Mouse (Mus musculus) left cerebral cortex, postnatal 10 days (tissue): ENCODE measurements around the gene Clp1. TPM values are rescaled to one million over a fixed set of nuclear protein-coding genes. Genes with fewer than 3 reads are reported as not detected.

Source experiments
- DNase-seq, 2 experiments: peaks; one replicate each; pipeline ENCODE4 v3.0.0; 2021 to 2022; ENCODE audit warnings: low spot score in 2 of 2, mixed read lengths in 1 of 2; ENCODE audit errors: extremely low spot score in 1 of 2
- intact Hi-C: fragments of 180-260 bp; cut with DNase I; formaldehyde crosslinking; loops from one replicate; pipeline ENCODE4 v1.15.1; 2025
- total RNA-seq, 2 experiments: library from RNA; stranded (reverse); gene quantifications; 2 replicates each; pipeline ENCODE4 v1.2.3; 2021

Gene Clp1
- total RNA-seq, 2 experiments from 2014 or later: 8.0 to 8.3 TPM

- intact Hi-C loops: no loop called here
- no peak for DNase-seq
Measured at GRCm38 (mm10) chr2:84717357-84717756, 9.8 kb downstream of the Clp1 start.

GRCm38 (mm10) chr2:84716423-84717355 is 10.5 kb downstream of the Clp1 start:
- intact Hi-C loops: no loop called here
- no peak for DNase-seq

- intact Hi-C loops: no loop called here
- peak; percentile 87 to 93 for DNase-seq
Measured at GRCm38 (mm10) chr2:84715562-84716361, 11.4 kb downstream of the Clp1 start.

- intact Hi-C loops: no loop called here
- peak; percentile 98 to 100 for DNase-seq
Measured at GRCm38 (mm10) chr2:84714811-84715561, 12.2 kb downstream of the Clp1 start, which contains the start of gene Zdhhc5. TSS of gene Zdhhc5 (minus strand) at chr2:84715180.

GRCm38 (mm10) chr2:84714422-84714810 is 12.7 kb downstream of the Clp1 start:
- no peak for DNase-seq
- intact Hi-C loops: no loop called here

- intact Hi-C loops: no loop called here
- no peak for DNase-seq
Measured at GRCm38 (mm10) chr2:84711898-84712297, 15.3 kb downstream of the Clp1 start.

GRCm38 (mm10) chr2:84707523-84707922 is 19.6 kb downstream of the Clp1 start:
- intact Hi-C loops: no loop called here
- DNase-seq: no peak

GRCm38 (mm10) chr2:84705295-84705694 is 21.9 kb downstream of the Clp1 start:
- intact Hi-C loops: no loop called here
- DNase-seq: no peak

GRCm38 (mm10) chr2:84704329-84704728 is 22.8 kb downstream of the Clp1 start:
- DNase-seq: no peak
- intact Hi-C loops: no loop called here

GRCm38 (mm10) chr2:84703497-84703896 is 23.7 kb downstream of the Clp1 start:
- intact Hi-C loops: no loop called here
- DNase-seq: no peak

GRCm38 (mm10) chr2:84695007-84695695 is 32.0 kb downstream of the Clp1 start:
- intact Hi-C loops: no loop called here
- no peak for DNase-seq

GRCm38 (mm10) chr2:84690050-84690449 is 37.1 kb downstream of the Clp1 start:
- intact Hi-C loops: no loop called here
- DNase-seq: no peak

- no peak for DNase-seq
Measured at GRCm38 (mm10) chr2:84688080-84688844, 38.9 kb downstream of the Clp1 start.

GRCm38 (mm10) chr2:84682605-84683183 is 44.5 kb downstream of the Clp1 start:
- intact Hi-C loops: no loop called here
- DNase-seq: no peak

More at GRCm38 (mm10) chr2:84688080-84688844, 38.9 kb downstream of the Clp1 start:
- intact Hi-C loops: no loop called here

GRCm38 (mm10) chr2:84679016-84679415 is 48.1 kb downstream of the Clp1 start, which contains the start of gene Tmx2:
TSS of gene Tmx2 (minus strand) at chr2:84679140.
- intact Hi-C loops: no loop called here
- no peak for DNase-seq

GRCm38 (mm10) chr2:84677968-84678880 is 48.9 kb downstream of the Clp1 start, which contains the start of the genes Gm28635 and Med19:
TSS of gene Gm28635 (minus strand) at chr2:84678041.
TSS of gene Med19 (plus strand) at chr2:84678402.
- peak; percentile 94 to 98 for DNase-seq
- intact Hi-C loops: no loop called here
